Mouse (Mus musculus) left cerebral cortex, postnatal 4 days (tissue): ENCODE results near the gene Aspg. TPM values are rescaled to one million over a fixed set of nuclear protein-coding genes. Genes with fewer than 3 reads are reported as not detected.

Source experiments
- microRNA-seq: library from miRNA; unstranded; fragments of <30 nt; microRNA quantifications from one replicate; pipeline ENCODE4 v1.2.0, GENCODE M21; 2022
- total RNA-seq, 2 experiments: library from RNA; stranded (reverse); gene quantifications; 2 replicates each; pipeline ENCODE4 v1.2.3; 2021

Gene Aspg
- total RNA-seq, 2 experiments from 2014 or later = 1.2 to 1.4 TPM

Small RNAs within 50 kb of the gene (microRNA-seq; reads per million reads assigned to microRNA genes)
- gene Mir203 = 580 reads per million, percentile 70 among the genes with 10 or more reads in this experiment
- gene Mir3073a = not detected
- gene Mir3073b = not detected

Other genes with a start within 250 kb of the Aspg start
- gene Ppp1r13b, start 198.6 kb upstream of the Aspg start, total RNA-seq = 10 to 100 TPM; 58.1 to 60.3 TPM
- gene Atp5mpl, start 139.7 kb upstream of the Aspg start, total RNA-seq = 100 to 1,000 TPM; 363 to 384 TPM
- gene Tdrd9, start 135.1 kb upstream of the Aspg start, total RNA-seq = under 1 TPM; 0.34 to 0.56 TPM
- gene Rd3l, start 125.4 kb upstream of the Aspg start, total RNA-seq = not detected
- 10 to 100 TPM; 23.0 to 24.6 TPM for gene Kif26a, start 39.5 kb downstream of the Aspg start, total RNA-seq